Mouse (Mus musculus) G1E (cell line): ENCODE data around the gene Sidt1. TPM values are rescaled to one million over a fixed set of nuclear protein-coding genes. Genes with fewer than 3 reads are reported as not detected.

Experiments used
- ATAC-seq: 2 replicates; pipeline ENCODE4 v1.8.0; 2016; ENCODE audit warnings: mild to moderate bottlenecking; ENCODE audit not compliant: insufficient number of reproducible peaks, poor library complexity, low FRiP score, severe bottlenecking; ENCODE audit errors: extremely low read depth
- DNase-seq: peaks from one replicate; pipeline ENCODE4 v3.0.0; 2012; ENCODE audit warnings: low spot score
- H3K27me3 ChIP-seq: 2 replicates; pipeline ENCODE4 v1.6.1; 2012; ENCODE audit warnings: mild to moderate bottlenecking, low read length, inconsistent platforms; ENCODE audit not compliant: insufficient read depth
- H3K36me3 ChIP-seq: replicated peaks from 2 replicates; pipeline ENCODE3; 2012; ENCODE audit warnings: mild to moderate bottlenecking, inconsistent platforms
- H3K4me1 ChIP-seq: 2 replicates; pipeline ENCODE4 v1.6.1; 2012; ENCODE audit warnings: low read depth, low read length, inconsistent platforms, mixed read lengths; ENCODE audit not compliant: insufficient read depth
- H3K4me3 ChIP-seq: 2 replicates; pipeline ENCODE4 v1.5.1; 2012; ENCODE audit warnings: low read depth, mild to moderate bottlenecking, inconsistent platforms, low read length, moderate library complexity, mixed read lengths
- H3K9me3 ChIP-seq: replicated peaks from 2 replicates; pipeline ENCODE4 v1.6.1; 2012; ENCODE audit warnings: inconsistent platforms
- CTCF ChIP-seq: IDR thresholded peaks from 2 replicates; pipeline ENCODE4 v1.5.1; 2012; ENCODE audit warnings: low read depth, low read length, inconsistent platforms, mixed read lengths
- GATA1 ChIP-seq: IDR thresholded peaks from 2 replicates; pipeline ENCODE4 v1.6.1; 2012; ENCODE audit warnings: borderline replicate concordance, low read length, inconsistent platforms, mixed read lengths
- GATA2 ChIP-seq: IDR thresholded peaks from 2 replicates; pipeline ENCODE4 v1.6.1; 2012; ENCODE audit warnings: low read depth, low read length, inconsistent platforms, borderline replicate concordance
- POLR2AphosphoS5 ChIP-seq: IDR thresholded peaks from 2 replicates; pipeline ENCODE4 v1.6.1; 2012; ENCODE audit warnings: low read depth, low read length, inconsistent platforms; ENCODE audit not compliant: insufficient replicate concordance
- TAL1 ChIP-seq: conservative IDR thresholded peaks from 2 replicates; pipeline ENCODE4 v1.6.1; 2012; ENCODE audit warnings: low read depth, low read length, inconsistent platforms, mixed read lengths
- polyA plus RNA-seq: library from polyadenylated mRNA; stranded (reverse); fragments of >175 nt; gene quantifications from 2 replicates; pipeline ENCODE4 v1.2.3, GENCODE M21; 2012
- total RNA-seq, 2 experiments: library from RNA; stranded (forward) in 1 of 2; stranded (reverse) in 1 of 2; fragments of 200-1000 nt in 1 of 2; fragments of >200 nt in 1 of 2; fragmentation: Nextera tagmentation in 1 of 2; gene quantifications; 2 replicates each; pipeline ENCODE4 v1.2.3; 2014 to 2017

The Sidt1 gene
- total and polyA plus RNA-seq, 3 experiments = 1.1 TPM; not detected in 2

GRCm38 (mm10) chr16:44316350-44316749 is 16.6 kb downstream of the Sidt1 start:
- ATAC-seq (no peak), DNase-seq (no peak)
- H3K4me3 ChIP-seq = no peak overlapping the region
- H3K4me1 ChIP-seq = no peaks in the 10 kb centered on the region
- 0 out of 2 replicates have a peak, but pooled peaks cover 3% of the 10 kb centered on the region for H3K27me3 ChIP-seq
- H3K9me3 ChIP-seq = no peaks in the 10 kb centered on the region
- TF ChIP-seq CTCF (no peak), TAL1 (no peak), GATA1 (no peak), GATA2 (no peak), POLR2AphosphoS5 (no peak)
- no peaks in the 10 kb centered on the region for H3K36me3 ChIP-seq

GRCm38 (mm10) chr16:44313422-44313821 is 19.6 kb downstream of the Sidt1 start:
- Histone ChIP-seq H3K36me3 (no peaks in the 10 kb centered on the region), H3K4me3 (no peak overlapping the region), H3K9me3 (no peaks in the 10 kb centered on the region), H3K4me1 (no peaks in the 10 kb centered on the region), H3K27me3 (no peaks in the 10 kb centered on the region)
- ATAC-seq (peak; percentile 84), DNase-seq (peak; percentile 5)
- no peak for TF ChIP-seq CTCF
- TF ChIP-seq POLR2AphosphoS5 = no peak
- TF ChIP-seq TAL1 = no peak
- TF ChIP-seq GATA2 = no peak
- no peak for TF ChIP-seq GATA1

GRCm38 (mm10) chr16:44305606-44306005 is 27.4 kb downstream of the Sidt1 start:
- TF ChIP-seq GATA1 = no peak
- TF ChIP-seq POLR2AphosphoS5 = no peak
- TF ChIP-seq GATA2 = no peak
- no peak for TF ChIP-seq TAL1
- TF ChIP-seq CTCF = no peak
- no peaks in the 10 kb centered on the region for H3K9me3 ChIP-seq
- DNase-seq (no peak), ATAC-seq (no peak)
- H3K4me3 ChIP-seq = no peak overlapping the region
- no peaks in the 10 kb centered on the region for H3K36me3 ChIP-seq
- peaks cover 8% of the 10 kb centered on the region; the same call in 1 of the 2 replicates for H3K27me3 ChIP-seq
- no peaks in the 10 kb centered on the region for H3K4me1 ChIP-seq

GRCm38 (mm10) chr16:44303822-44304221 is 29.2 kb downstream of the Sidt1 start:
- no peak for TF ChIP-seq POLR2AphosphoS5
- no peak for TF ChIP-seq GATA2
- no peak for TF ChIP-seq TAL1
- no peak for TF ChIP-seq CTCF
- TF ChIP-seq GATA1 = no peak
- ATAC-seq = no peak
- Histone ChIP-seq H3K9me3 (no peaks in the 10 kb centered on the region), H3K4me3 (no peak overlapping the region), H3K4me1 (no peaks in the 10 kb centered on the region), H3K36me3 (no peaks in the 10 kb centered on the region), H3K27me3 (peaks cover 8% of the 10 kb centered on the region; the same call in 1 of the 2 replicates)
- DNase-seq = no peak

- Histone ChIP-seq H3K36me3 (no peaks in the 10 kb centered on the region), H3K4me1 (no peaks in the 10 kb centered on the region), H3K4me3 (no peak overlapping the region), H3K9me3 (no peaks in the 10 kb centered on the region), H3K27me3 (peaks cover 8% of the 10 kb centered on the region)
- DNase-seq = no peak
- no peak for ATAC-seq
- TF ChIP-seq GATA2 (no peak), POLR2AphosphoS5 (no peak), TAL1 (no peak), GATA1 (no peak), CTCF (no peak)
Observed at GRCm38 (mm10) chr16:44302126-44302892, 30.7 kb downstream of the Sidt1 start.

GRCm38 (mm10) chr16:44299438-44300093 is 33.4 kb downstream of the Sidt1 start:
- Histone ChIP-seq H3K9me3 (no peaks in the 10 kb centered on the region), H3K4me1 (no peaks in the 10 kb centered on the region), H3K4me3 (no peak overlapping the region), H3K27me3 (peaks cover 2% of the 10 kb centered on the region), H3K36me3 (no peaks in the 10 kb centered on the region)
- ATAC-seq = no peak
- TF ChIP-seq GATA2 = no peak
- peak; percentile 87 for TF ChIP-seq CTCF
- DNase-seq = peak; percentile 6
